Comparison of ENCODE assay signal across 19 mouse cellular contexts in genomic region chr8:86712594-86712993, GRCm38 (mm10). TPM values are rescaled to one million over a fixed set of nuclear protein-coding genes. Genes with fewer than 3 reads are reported as not detected.
DNase-seq lines count a peak whose midpoint lies in the region; ATAC-seq and TF ChIP-seq lines count a peak whose summit lies in the region.
"Had no signal": no experiment of that assay in that cellular context is flagged by ENCODE, and none has a peak within 500 bp of the region (broad histone marks: within the 10 kb centered on the region; RNA-seq: fewer than 3 reads in every experiment).

No protein-coding gene starts in this region.

- no peaks in the 10 kb centered on the region for H3K27me3 ChIP-seq in hindbrain, embryonic 10.5 days (ENCODE audit: insufficient read depth, poor library complexity, severe bottlenecking)
- H3K27me3 ChIP-seq in hindbrain, embryonic 14.5 days (ENCODE audit: control insufficient read depth, insufficient read depth, low read length), result no peaks in the 10 kb centered on the region
- no peaks in the 10 kb centered on the region for H3K27me3 ChIP-seq in neural tube, embryonic 13.5 days
- H3K27me3 ChIP-seq in neural tube, embryonic 15.5 days (replicated peaks), result no peaks in the 10 kb centered on the region
- H3K27me3 ChIP-seq in hindbrain, postnatal 0 days (ENCODE audit: insufficient read depth, low read length), result no peaks in the 10 kb centered on the region
- H3K27me3 ChIP-seq: embryonic facial prominence, embryonic 12.5 days; midbrain, embryonic 15.5 days; Patski had no signal

- H3K9me3 ChIP-seq in hindbrain, embryonic 10.5 days, result no peaks in the 10 kb centered on the region
- H3K9me3 ChIP-seq in hindbrain, embryonic 14.5 days (ENCODE audit: control insufficient read depth, low read length), result no peaks in the 10 kb centered on the region
- no peaks in the 10 kb centered on the region for H3K9me3 ChIP-seq in neural tube, embryonic 13.5 days
- no peaks in the 10 kb centered on the region for H3K9me3 ChIP-seq in neural tube, embryonic 15.5 days (replicated peaks)
- no peaks in the 10 kb centered on the region for H3K9me3 ChIP-seq in hindbrain, postnatal 0 days (ENCODE audit: low read length)
- H3K9me3 ChIP-seq: embryonic facial prominence, embryonic 12.5 days; midbrain, embryonic 15.5 days had no signal

- peak overlapping the region; percentile 73; the same call in 1 of the 2 replicates for H3K27ac ChIP-seq in hindbrain, embryonic 10.5 days
- H3K27ac ChIP-seq in hindbrain, embryonic 14.5 days, result no peak overlapping the region; the same call in 1 of the 2 replicates
- peak overlapping the region; percentile 61; the same call in 1 of the 2 replicates for H3K27ac ChIP-seq in neural tube, embryonic 13.5 days (replicated peaks)
- no peak overlapping the region for H3K27ac ChIP-seq in neural tube, embryonic 15.5 days (replicated peaks)
- H3K27ac ChIP-seq in hindbrain, postnatal 0 days, result peak overlapping the region; percentile 70
- H3K27ac ChIP-seq: embryonic facial prominence, embryonic 12.5 days had no signal

- WGBS in hindbrain, embryonic 10.5 days, result 97% methylated on average over 3 of the region's 3 CpGs
- 89% methylated on average over 3 of the region's 3 CpGs for WGBS in hindbrain, embryonic 14.5 days
- WGBS in neural tube, embryonic 13.5 days, result 92% methylated on average over 3 of the region's 3 CpGs
- 96% methylated on average over 3 of the region's 3 CpGs for WGBS in neural tube, embryonic 15.5 days
- 83% methylated on average over 3 of the region's 3 CpGs for WGBS in hindbrain, postnatal 0 days

- H3K9ac ChIP-seq in hindbrain, embryonic 14.5 days, result no peak overlapping the region
- H3K9ac ChIP-seq in neural tube, embryonic 13.5 days, result no peak overlapping the region
- no peak overlapping the region for H3K9ac ChIP-seq in neural tube, embryonic 15.5 days (replicated peaks)
- H3K9ac ChIP-seq in hindbrain, postnatal 0 days (replicated peaks; ENCODE audit: low read length), result no peak overlapping the region
- H3K9ac ChIP-seq: embryonic facial prominence, embryonic 12.5 days; midbrain, embryonic 15.5 days had no signal

- peaks cover 48% of the 10 kb centered on the region for H3K36me3 ChIP-seq in hindbrain, embryonic 10.5 days
- H3K36me3 ChIP-seq in hindbrain, embryonic 14.5 days (replicated peaks; ENCODE audit: control insufficient read depth, insufficient read depth), result peaks cover 29% of the 10 kb centered on the region
- H3K36me3 ChIP-seq in neural tube, embryonic 13.5 days, result peaks cover 32% of the 10 kb centered on the region
- peaks cover 13% of the 10 kb centered on the region for H3K36me3 ChIP-seq in neural tube, embryonic 15.5 days
- 0 out of 2 replicates have a peak, but pooled peaks cover 4% of the 10 kb centered on the region for H3K36me3 ChIP-seq in hindbrain, postnatal 0 days (ENCODE audit: insufficient read depth, low read length)
- H3K36me3 ChIP-seq: midbrain, embryonic 15.5 days had no signal

- H3K4me1 ChIP-seq in hindbrain, embryonic 10.5 days (replicated peaks), result peaks cover 19% of the 10 kb centered on the region
- H3K4me1 ChIP-seq in hindbrain, embryonic 14.5 days (replicated peaks; ENCODE audit: control insufficient read depth, insufficient read depth, low read length), result peaks cover 14% of the 10 kb centered on the region; the same call in 1 of the 2 replicates
- peaks cover 22% of the 10 kb centered on the region for H3K4me1 ChIP-seq in neural tube, embryonic 13.5 days (replicated peaks)
- peaks cover 13% of the 10 kb centered on the region; the same call in 1 of the 2 replicates for H3K4me1 ChIP-seq in neural tube, embryonic 15.5 days
- H3K4me1 ChIP-seq in hindbrain, postnatal 0 days (ENCODE audit: insufficient read depth, low read length), result peaks cover 12% of the 10 kb centered on the region
- H3K4me1 ChIP-seq: embryonic facial prominence, embryonic 12.5 days had no signal

- ATAC-seq in hindbrain, embryonic 14.5 days (ENCODE audit: low FRiP score), result no peak
- no peak for ATAC-seq in neural tube, embryonic 13.5 days (ENCODE audit: low read depth)
- no peak for ATAC-seq in neural tube, embryonic 15.5 days (ENCODE audit: low FRiP score)
- ATAC-seq in hindbrain, postnatal 0 days, result no peak
- ATAC-seq in megakaryocyte-erythroid progenitor cell, adult 5-6 weeks (replicated peaks; ENCODE audit: low FRiP score, low TSS enrichment, poor library complexity, severe bottlenecking), result peak; percentile 70
- ATAC-seq: activated CD4-positive, CD25-positive, alpha-beta regulatory T cell, adult 4 months; Patski had no signal

- intact Hi-C loops in left cerebral cortex, postnatal 4 days (cut with DNase I), result no loop called here

- no peak for DNase-seq in hindbrain, embryonic 10.5 days (ENCODE audit: low spot score)
- no peak for DNase-seq in hindbrain, embryonic 14.5 days (ENCODE audit: low spot score)
- DNase-seq in hindbrain, postnatal 0 days (ENCODE audit: low spot score), result no peak
- no peak for DNase-seq in adrenal gland, adult 18-20 months (ENCODE audit: low spot score in 2 of 2)
- no peak for DNase-seq in left cerebral cortex, postnatal 4 days
- DNase-seq: adrenal gland, postnatal 36 days; cerebellum, adult 2 months; kidney, adult 2 months; kidney, postnatal 25 days; lung, postnatal 36 days; thymus, postnatal 4 days had no signal

- TF ChIP-seq CTCF in hindbrain, postnatal 0 days (IDR thresholded peaks at IDR 0.05; ENCODE audit: low read depth), result no peak

- H3K4me3 ChIP-seq in hindbrain, embryonic 10.5 days, result no peak overlapping the region
- H3K4me3 ChIP-seq in hindbrain, embryonic 14.5 days (replicated peaks; ENCODE audit: low read length), result no peak overlapping the region
- H3K4me3 ChIP-seq in neural tube, embryonic 13.5 days, result no peak overlapping the region
- no peak overlapping the region for H3K4me3 ChIP-seq in neural tube, embryonic 15.5 days (replicated peaks)
- H3K4me3 ChIP-seq in hindbrain, postnatal 0 days (ENCODE audit: low read length), result no peak overlapping the region
- H3K4me3 ChIP-seq: embryonic facial prominence, embryonic 12.5 days; midbrain, embryonic 15.5 days had no signal

- no peak overlapping the region for H3K4me2 ChIP-seq in hindbrain, embryonic 14.5 days (replicated peaks)
- no peak overlapping the region for H3K4me2 ChIP-seq in neural tube, embryonic 13.5 days
- H3K4me2 ChIP-seq in neural tube, embryonic 15.5 days, result no peak overlapping the region
- H3K4me2 ChIP-seq in hindbrain, postnatal 0 days (ENCODE audit: low read depth, low read length), result no peak overlapping the region
- H3K4me2 ChIP-seq: embryonic facial prominence, embryonic 12.5 days; midbrain, embryonic 15.5 days had no signal

RNA-seq across cellular contexts. Expression of gene Gm10638, which starts 32.9 kb away (rescaled TPM):
- polyA plus RNA-seq in hindbrain, embryonic 10.5 days (2016; fragmentation: Nextera tagmentation; extraction: Ambion mirVana), result 5.4 and 6.0 TPM in 2 replicates
- polyA plus RNA-seq in hindbrain, embryonic 14.5 days (2014; fragmentation: Nextera tagmentation; extraction: Ambion mirVana), result 6.5 and 7.1 TPM in 2 replicates
- 7.0 TPM in 2 replicates for polyA plus RNA-seq in neural tube, embryonic 13.5 days (2015; fragmentation: Nextera tagmentation; extraction: Ambion mirVana)
- 5.5 and 5.9 TPM in 2 replicates for polyA plus RNA-seq in neural tube, embryonic 15.5 days (2015; fragmentation: Nextera tagmentation; extraction: Ambion mirVana)
- not detected in 2 replicates for total RNA-seq in hindbrain, postnatal 0 days (2014; rRNA removed)
- polyA plus RNA-seq in hindbrain, postnatal 0 days (2015; fragmentation: Nextera tagmentation; extraction: Ambion mirVana), result 6.7 TPM in 2 replicates
- not detected in 2 replicates for total RNA-seq in megakaryocyte-erythroid progenitor cell, adult 5-6 weeks (2014; fragmentation: Nextera tagmentation)
- 4.9 TPM in 1 of 2 replicates, not detected in the other for total RNA-seq in megakaryocyte-erythroid progenitor cell, adult 5-6 weeks (2017)
- 1 to 10 TPM; 2.6 to 4.5 TPM for total RNA-seq in adrenal gland, adult 18-20 months (2021)
- total RNA-seq in left cerebral cortex, postnatal 4 days (2021), result 1 to 10 TPM; 2.3 to 2.5 TPM
- total RNA-seq: liver, adult 2 months had no signal
- polyA plus RNA-seq: activated CD4-positive, CD25-positive, alpha-beta regulatory T cell, adult 4 months had no signal

RNA-seq across cellular contexts. Expression of gene Siah1a, which starts 33.1 kb away (rescaled TPM):
- polyA plus RNA-seq in hindbrain, embryonic 10.5 days (2016; fragmentation: Nextera tagmentation; extraction: Ambion mirVana), result 52.8 and 57.1 TPM in 2 replicates
- 80.1 and 84.6 TPM in 2 replicates for polyA plus RNA-seq in hindbrain, embryonic 14.5 days (2014; fragmentation: Nextera tagmentation; extraction: Ambion mirVana)
- polyA plus RNA-seq in neural tube, embryonic 13.5 days (2015; fragmentation: Nextera tagmentation; extraction: Ambion mirVana), result 86.4 and 91.6 TPM in 2 replicates
- 62.9 and 67.9 TPM in 2 replicates for polyA plus RNA-seq in neural tube, embryonic 15.5 days (2015; fragmentation: Nextera tagmentation; extraction: Ambion mirVana)
- 69.7 and 70.9 TPM in 2 replicates for total RNA-seq in hindbrain, postnatal 0 days (2014; rRNA removed)
- polyA plus RNA-seq in hindbrain, postnatal 0 days (2015; fragmentation: Nextera tagmentation; extraction: Ambion mirVana), result 64.0 and 66.1 TPM in 2 replicates
- 17.6 and 20.8 TPM in 2 replicates for total RNA-seq in megakaryocyte-erythroid progenitor cell, adult 5-6 weeks (2014; fragmentation: Nextera tagmentation)
- 24.7 and 32.5 TPM in 2 replicates for total RNA-seq in megakaryocyte-erythroid progenitor cell, adult 5-6 weeks (2017)
- total RNA-seq in adrenal gland, adult 18-20 months (2021), result 10 to 100 TPM; 16.9 to 17.4 TPM
- 10 to 100 TPM; 47.1 to 50.1 TPM for total RNA-seq in left cerebral cortex, postnatal 4 days (2021)

Comparison
In these comparisons a context has a peak if more than half of its experiments do, and no peak if none do; other contexts are left out.
1. H3K27ac ChIP-seq: peak in hindbrain, embryonic 10.5 days (single experiment), neural tube, embryonic 13.5 days (single experiment) and hindbrain, postnatal 0 days (single experiment); none in hindbrain, embryonic 14.5 days (single experiment) and neural tube, embryonic 15.5 days (single experiment).